Mouse (Mus musculus): ENCODE data around the gene Dcp1a. TPM values are rescaled to one million over a fixed set of nuclear protein-coding genes. Genes with fewer than 3 reads are reported as not detected.

Gene Dcp1a
- polyA plus RNA-seq (2016; fragmentation: Nextera tagmentation; extraction: Ambion mirVana) = 15.2 TPM in 2 replicates

DNA sequence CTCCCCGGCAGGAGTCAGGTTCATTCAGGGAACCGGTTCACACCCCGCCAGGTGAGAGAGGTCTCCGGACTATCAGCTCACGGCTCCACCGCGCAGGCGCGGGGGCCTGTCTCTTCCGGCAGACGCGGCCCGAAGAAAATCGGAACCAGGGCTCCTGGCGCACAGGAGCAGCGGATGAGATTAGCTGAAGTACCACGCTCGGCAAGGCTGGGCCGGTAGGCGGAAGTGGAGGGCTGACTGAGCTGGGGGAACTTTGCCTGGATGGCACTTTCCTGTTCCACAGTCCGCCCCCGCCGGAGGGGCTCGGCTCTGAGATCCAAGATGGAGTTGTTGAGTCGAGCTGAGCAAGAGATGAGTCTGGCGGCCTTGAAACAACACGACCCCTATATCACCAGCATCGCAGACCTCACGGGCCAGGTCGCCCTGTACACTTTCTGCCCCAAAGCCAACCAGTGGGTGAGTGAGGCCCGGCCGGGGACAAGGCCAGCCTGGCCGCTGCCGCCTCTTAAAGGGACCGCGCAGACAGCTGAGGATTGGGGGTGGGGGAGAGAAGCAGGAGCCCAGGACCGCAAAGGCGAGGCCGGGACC, at the start of gene Dcp1a:
Dcp1a (plus strand) TSS at position 175 of the 588 bp plus-strand sequence.
- under 1% methylated on average over 39 of the region's 39 CpGs for WGBS (ENCODE audit: insufficient replicate concordance)
- ATAC-seq = peak; percentile 98
- peaks cover 18% of the 10 kb centered on the region for H3K4me1 ChIP-seq
- no peaks in the 10 kb centered on the region for H3K9me3 ChIP-seq (replicated peaks)
- H3K27me3 ChIP-seq (replicated peaks) = no peaks in the 10 kb centered on the region
- peaks cover 27% of the 10 kb centered on the region for H3K36me3 ChIP-seq
- H3K4me3 ChIP-seq = peak within 1 kb of the TSS; percentile 97
- peak within 1 kb of the TSS; percentile 80 for H3K4me2 ChIP-seq
- H3K27ac ChIP-seq = peak within 1 kb of the TSS; percentile 79
- peak within 1 kb of the TSS; percentile 95 for H3K9ac ChIP-seq

- Histone ChIP-seq H3K36me3 (no peaks in the 10 kb centered on the region), H3K4me2 (peak overlapping the region; percentile 40), H3K9ac (no peak overlapping the region), H3K4me1 (peaks cover 11% of the 10 kb centered on the region), H3K9me3 (replicated peaks) (no peaks in the 10 kb centered on the region), H3K27me3 (replicated peaks) (no peaks in the 10 kb centered on the region), H3K4me3 (no peak overlapping the region), H3K27ac (no peak overlapping the region)
- WGBS (ENCODE audit: insufficient replicate concordance) = 40% methylated on average over 9 of the region's 9 CpGs
- ATAC-seq = no peak
These were observed 49.7 kb upstream of the Dcp1a start for GRCm38 (mm10) chr14:30429606-30430005.

DNA sequence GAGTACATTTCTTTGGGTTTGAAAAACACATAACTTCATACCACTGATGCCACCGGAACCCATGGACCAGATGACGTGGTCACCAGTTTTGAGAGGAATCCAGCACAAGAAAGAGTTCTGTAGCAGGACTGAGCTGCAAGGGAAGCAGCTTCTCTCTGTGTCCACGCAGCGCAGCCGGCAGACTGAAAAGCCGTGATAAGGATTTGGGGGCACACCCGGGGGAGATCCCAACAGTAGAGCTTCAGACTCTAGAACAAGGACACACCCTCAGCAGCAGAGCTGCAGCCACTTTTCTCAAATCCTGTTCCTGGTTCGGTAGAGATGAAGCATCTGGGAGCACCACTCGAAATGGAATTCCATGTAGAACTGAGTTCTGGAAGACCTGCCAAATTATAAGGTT, 49.3 kb upstream of the Dcp1a start:
- H3K4me2 ChIP-seq = peak overlapping the region; percentile 40; the same call in 1 of the 2 replicates
- no peak for ATAC-seq
- H3K4me3 ChIP-seq = no peak overlapping the region
- H3K27ac ChIP-seq = no peak overlapping the region
- H3K27me3 ChIP-seq (replicated peaks) = no peaks in the 10 kb centered on the region
- no peaks in the 10 kb centered on the region for H3K9me3 ChIP-seq (replicated peaks)
- WGBS (ENCODE audit: insufficient replicate concordance) = 65% methylated on average over 9 of the region's 9 CpGs
- no peaks in the 10 kb centered on the region for H3K36me3 ChIP-seq
- H3K4me1 ChIP-seq = peaks cover 11% of the 10 kb centered on the region
- H3K9ac ChIP-seq = no peak overlapping the region

DNA sequence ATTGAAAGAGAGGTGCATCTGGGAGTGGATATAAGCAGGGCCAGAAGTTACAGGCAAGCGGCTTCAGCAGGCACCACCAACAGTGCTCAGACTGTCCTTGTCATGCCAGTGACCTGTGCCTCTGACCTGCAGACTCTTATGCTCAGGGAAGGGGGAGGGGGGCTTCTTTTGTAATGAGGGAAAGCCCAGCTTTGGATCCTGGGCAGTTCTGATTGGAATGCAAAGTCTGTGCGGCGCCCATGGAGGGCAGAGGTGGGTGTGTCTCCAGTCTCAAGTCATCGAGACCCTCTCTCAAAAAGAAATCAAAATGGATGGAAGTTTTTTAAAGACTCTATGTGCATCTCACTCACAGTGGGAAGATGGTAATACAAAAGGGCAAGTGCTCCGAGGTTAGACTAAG, 48.9 kb upstream of the Dcp1a start:
- Histone ChIP-seq H3K4me3 (no peak overlapping the region), H3K27me3 (replicated peaks) (no peaks in the 10 kb centered on the region), H3K9me3 (replicated peaks) (no peaks in the 10 kb centered on the region), H3K27ac (no peak overlapping the region), H3K4me1 (peaks cover 11% of the 10 kb centered on the region), H3K9ac (no peak overlapping the region), H3K4me2 (no peak overlapping the region), H3K36me3 (no peaks in the 10 kb centered on the region)
- ATAC-seq = no peak
- WGBS (ENCODE audit: insufficient replicate concordance) = 62% methylated on average over 5 of the region's 5 CpGs

- H3K4me1 ChIP-seq = peaks cover under 1% of the 10 kb centered on the region; the same call in 1 of the 2 replicates
- no peaks in the 10 kb centered on the region for H3K36me3 ChIP-seq
- H3K4me2 ChIP-seq = no peak overlapping the region
- ATAC-seq = no peak
- 66% methylated on average over 5 of the region's 5 CpGs for WGBS (ENCODE audit: insufficient replicate concordance)
- no peak overlapping the region for H3K4me3 ChIP-seq
- H3K27me3 ChIP-seq (replicated peaks) = no peaks in the 10 kb centered on the region
- no peak overlapping the region for H3K9ac ChIP-seq
- H3K9me3 ChIP-seq (replicated peaks) = no peaks in the 10 kb centered on the region
- H3K27ac ChIP-seq = no peak overlapping the region
These were observed 44.0 kb upstream of the Dcp1a start for GRCm38 (mm10) chr14:30435316-30435715.

GRCm38 (mm10) chr14:30439915-30440314, 39.4 kb upstream of the Dcp1a start:
- Histone ChIP-seq H3K9me3 (replicated peaks) (no peaks in the 10 kb centered on the region), H3K27me3 (replicated peaks) (no peaks in the 10 kb centered on the region), H3K36me3 (no peaks in the 10 kb centered on the region), H3K4me2 (no peak overlapping the region), H3K4me3 (no peak overlapping the region), H3K4me1 (no peaks in the 10 kb centered on the region), H3K9ac (no peak overlapping the region), H3K27ac (no peak overlapping the region)
- no peak for ATAC-seq
- 60% methylated on average over 3 of the region's 3 CpGs for WGBS (ENCODE audit: insufficient replicate concordance)

- H3K36me3 ChIP-seq = no peaks in the 10 kb centered on the region
- H3K4me1 ChIP-seq = no peaks in the 10 kb centered on the region
- WGBS (ENCODE audit: insufficient replicate concordance) = 28% methylated on average over 13 of the region's 13 CpGs
- H3K27me3 ChIP-seq (replicated peaks) = peaks cover 3% of the 10 kb centered on the region; the same call in 1 of the 2 replicates
- no peak overlapping the region for H3K4me2 ChIP-seq
- H3K9me3 ChIP-seq (replicated peaks) = no peaks in the 10 kb centered on the region
- no peak overlapping the region for H3K9ac ChIP-seq
- no peak overlapping the region for H3K4me3 ChIP-seq
- no peak overlapping the region for H3K27ac ChIP-seq
- no peak for ATAC-seq
These were observed 23.3 kb upstream of the Dcp1a start for GRCm38 (mm10) chr14:30455801-30456595.

DNA sequence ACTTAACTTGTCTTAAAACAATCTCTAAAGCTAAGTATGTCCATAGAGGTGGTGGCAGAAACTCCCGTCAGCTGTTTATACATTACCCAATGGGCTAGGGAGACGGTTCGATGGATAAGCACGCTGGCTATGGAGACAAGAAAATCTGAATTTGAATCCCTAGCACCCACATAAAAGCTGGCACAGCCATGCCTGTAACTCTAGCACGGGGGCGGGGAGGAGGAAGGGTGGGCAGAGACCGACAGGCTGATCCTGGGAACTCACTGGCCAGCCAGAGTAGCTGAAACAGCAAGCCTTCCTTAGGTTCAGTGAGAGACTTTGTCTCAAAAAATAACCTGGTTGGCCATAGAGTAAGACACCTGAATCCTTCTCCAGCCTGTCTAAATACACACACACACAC, 21.9 kb upstream of the Dcp1a start:
- H3K27me3 ChIP-seq (replicated peaks) = peaks cover 6% of the 10 kb centered on the region; the same call in 1 of the 2 replicates
- H3K9ac ChIP-seq = no peak overlapping the region
- no peak overlapping the region for H3K4me2 ChIP-seq
- 59% methylated on average over 7 of the region's 7 CpGs for WGBS (ENCODE audit: insufficient replicate concordance)
- H3K4me3 ChIP-seq = no peak overlapping the region
- H3K27ac ChIP-seq = no peak overlapping the region
- H3K36me3 ChIP-seq = no peaks in the 10 kb centered on the region
- H3K4me1 ChIP-seq = no peaks in the 10 kb centered on the region
- no peak for ATAC-seq
- no peaks in the 10 kb centered on the region for H3K9me3 ChIP-seq (replicated peaks)

DNA sequence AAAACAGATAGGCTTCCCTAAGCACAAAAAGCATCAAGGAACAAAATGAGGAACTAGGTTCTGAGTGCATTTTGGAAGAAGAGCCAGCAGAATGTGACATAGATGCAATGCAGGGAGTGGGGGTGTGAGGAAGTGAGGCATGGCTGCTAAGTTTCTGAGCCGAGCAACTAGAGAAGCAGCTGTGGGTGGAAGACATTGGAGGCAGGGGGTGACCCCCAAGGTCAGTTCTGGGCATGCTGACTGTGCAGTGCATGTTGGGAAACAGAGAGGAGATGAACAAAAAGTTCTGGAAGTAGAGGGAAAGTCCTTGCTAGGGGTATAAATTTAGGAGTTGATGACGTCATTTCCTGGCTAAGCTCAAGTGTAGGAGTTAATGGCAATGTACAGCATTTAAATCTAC, 21.4 kb upstream of the Dcp1a start:
- peaks cover 10% of the 10 kb centered on the region; the same call in 1 of the 2 replicates for H3K27me3 ChIP-seq (replicated peaks)
- no peak overlapping the region for H3K4me3 ChIP-seq
- 12% methylated on average over 2 of the region's 2 CpGs for whole genome bisulfite sequencing (ENCODE audit: insufficient replicate concordance)
- no peaks in the 10 kb centered on the region for H3K9me3 ChIP-seq (replicated peaks)
- no peaks in the 10 kb centered on the region for H3K36me3 ChIP-seq
- no peaks in the 10 kb centered on the region for H3K4me1 ChIP-seq
- H3K9ac ChIP-seq = no peak overlapping the region
- no peak overlapping the region for H3K27ac ChIP-seq
- no peak for ATAC-seq
- no peak overlapping the region for H3K4me2 ChIP-seq

DNA sequence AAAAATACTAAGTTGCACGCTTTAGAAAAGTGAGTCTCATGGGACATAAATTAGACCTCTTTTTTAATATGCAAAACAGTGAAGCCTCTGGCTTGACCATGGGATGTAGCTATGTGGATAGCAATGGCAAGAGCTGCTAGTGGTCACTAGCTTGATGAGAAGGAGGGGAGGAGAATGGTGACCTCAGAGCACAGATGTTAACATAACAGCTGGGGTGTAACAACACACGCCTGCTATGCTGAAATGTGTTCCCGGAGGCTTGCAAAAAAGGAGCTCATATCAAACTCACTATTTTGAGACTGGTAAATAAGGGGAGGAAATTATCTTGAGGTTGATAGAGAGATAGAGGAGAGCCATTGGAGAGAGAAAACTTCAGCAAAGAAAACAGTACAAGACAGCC, 20.5 kb upstream of the Dcp1a start:
- peaks cover 8% of the 10 kb centered on the region; the same call in 1 of the 2 replicates for H3K27me3 ChIP-seq (replicated peaks)
- 77% methylated on average over 3 of the region's 3 CpGs for WGBS (ENCODE audit: insufficient replicate concordance)
- no peak overlapping the region for H3K27ac ChIP-seq
- H3K4me1 ChIP-seq = no peaks in the 10 kb centered on the region
- no peak overlapping the region for H3K4me2 ChIP-seq
- H3K9me3 ChIP-seq (replicated peaks) = no peaks in the 10 kb centered on the region
- H3K36me3 ChIP-seq = no peaks in the 10 kb centered on the region
- ATAC-seq = no peak
- H3K9ac ChIP-seq = no peak overlapping the region
- no peak overlapping the region for H3K4me3 ChIP-seq

DNA sequence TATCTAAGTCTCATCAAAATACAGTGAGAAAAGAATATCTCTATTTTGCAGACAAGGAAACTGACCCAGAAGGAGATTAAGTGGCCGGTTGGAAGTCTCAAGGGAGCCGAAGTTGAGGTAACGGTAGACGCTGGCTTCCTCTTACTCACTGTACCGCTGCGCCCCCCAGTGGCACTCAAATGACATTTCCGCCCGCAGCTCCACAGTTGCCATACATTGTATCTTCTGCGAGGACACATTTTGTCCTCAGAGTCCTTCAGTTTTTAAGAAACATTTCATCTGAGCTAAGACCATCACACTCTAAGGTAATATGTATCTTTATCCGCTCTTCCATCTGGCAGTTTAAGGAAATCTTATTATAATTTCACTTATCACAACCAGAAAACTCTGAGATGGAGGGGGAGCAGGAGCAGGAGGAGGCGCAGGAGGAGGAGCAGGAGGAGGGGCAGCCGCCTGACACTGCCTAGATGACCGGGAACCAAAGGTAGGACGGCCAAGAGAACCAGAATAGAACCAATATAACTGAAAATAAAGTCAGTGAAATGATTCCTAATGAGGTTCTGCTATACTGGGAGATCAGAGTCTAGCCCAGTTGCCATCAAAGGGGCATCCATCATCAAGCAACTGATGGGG, 19.3 kb upstream of the Dcp1a start:
- no peak for ATAC-seq
- Histone ChIP-seq H3K4me3 (no peak overlapping the region), H3K27me3 (replicated peaks) (peaks cover 7% of the 10 kb centered on the region; the same call in 1 of the 2 replicates), H3K36me3 (no peaks in the 10 kb centered on the region), H3K27ac (no peak overlapping the region), H3K4me1 (no peaks in the 10 kb centered on the region), H3K9ac (no peak overlapping the region), H3K4me2 (peak overlapping the region; percentile 19; the same call in 1 of the 2 replicates), H3K9me3 (replicated peaks) (no peaks in the 10 kb centered on the region)
- 6% methylated on average over 14 of the region's 14 CpGs for WGBS (ENCODE audit: insufficient replicate concordance)

DNA sequence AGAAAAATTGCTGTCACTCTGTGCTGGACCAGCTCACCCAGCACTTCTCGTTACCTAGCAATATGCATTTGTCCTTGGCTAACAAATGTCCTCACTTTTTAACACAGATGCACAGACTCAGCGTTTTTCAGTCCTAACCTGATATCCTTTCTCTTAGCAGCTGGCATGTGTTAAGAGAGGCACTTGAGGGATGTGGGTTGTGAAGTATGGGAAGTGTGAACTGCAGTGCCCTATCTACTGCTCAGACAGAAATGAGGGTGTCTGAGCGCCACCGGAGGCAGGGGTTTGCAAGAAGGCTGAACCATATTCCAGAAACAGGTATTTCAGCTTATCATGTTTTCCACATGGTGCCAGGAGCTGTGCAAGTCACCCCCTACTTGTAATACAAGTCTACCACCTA, 16.0 kb upstream of the Dcp1a start:
- H3K27ac ChIP-seq = no peak overlapping the region
- no peaks in the 10 kb centered on the region for H3K9me3 ChIP-seq (replicated peaks)
- no peak overlapping the region for H3K9ac ChIP-seq
- no peak overlapping the region for H3K4me2 ChIP-seq
- peaks cover 7% of the 10 kb centered on the region; the same call in 1 of the 2 replicates for H3K27me3 ChIP-seq (replicated peaks)
- no peaks in the 10 kb centered on the region for H3K36me3 ChIP-seq
- no peaks in the 10 kb centered on the region for H3K4me1 ChIP-seq
- H3K4me3 ChIP-seq = no peak overlapping the region
- 73% methylated on average over 4 of the region's 4 CpGs for WGBS (ENCODE audit: insufficient replicate concordance)
- no peak for ATAC-seq
